Mouse (Mus musculus): ENCODE measurements around the gene Amy2a3. TPM values are rescaled to one million over a fixed set of nuclear protein-coding genes. Genes with fewer than 3 reads are reported as not detected.

Gene Amy2a3
- polyA plus RNA-seq (2017; shearing (Covaris generic)), result not detected

DNA sequence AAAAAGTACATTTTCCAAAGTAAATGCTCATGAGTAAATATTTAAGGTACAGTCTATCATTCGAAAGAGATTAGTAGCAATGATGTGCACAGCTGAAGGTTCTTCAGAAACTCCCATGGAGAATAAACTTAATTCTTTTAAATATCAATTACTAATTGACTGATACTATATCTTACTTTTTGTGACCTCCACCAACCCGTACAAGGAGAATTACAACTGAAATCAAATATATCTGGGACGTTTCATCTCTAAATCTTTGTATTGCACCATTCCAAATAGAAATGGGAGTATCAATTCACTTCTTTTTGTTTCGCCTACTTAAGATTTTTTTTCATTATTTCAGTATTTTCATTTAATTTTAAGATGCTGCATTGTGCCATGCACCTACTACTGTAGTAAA is at the start of gene Amy2a3:
Gene Amy2a3, minus strand, starts transcription at position 101 of the 400 bp plus-strand sequence.

DNA sequence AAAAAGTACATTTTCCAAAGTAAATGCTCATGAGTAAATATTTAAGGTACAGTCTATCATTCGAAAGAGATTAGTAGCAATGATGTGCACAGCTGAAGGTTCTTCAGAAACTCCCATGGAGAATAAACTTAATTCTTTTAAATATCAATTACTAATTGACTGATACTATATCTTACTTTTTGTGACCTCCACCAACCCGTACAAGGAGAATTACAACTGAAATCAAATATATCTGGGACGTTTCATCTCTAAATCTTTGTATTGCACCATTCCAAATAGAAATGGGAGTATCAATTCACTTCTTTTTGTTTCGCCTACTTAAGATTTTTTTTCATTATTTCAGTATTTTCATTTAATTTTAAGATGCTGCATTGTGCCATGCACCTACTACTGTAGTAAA is 32.7 kb upstream of the Amy2a3 start, which contains the start of gene Amy2a2:
Gene Amy2a2, minus strand, starts transcription at position 101 of the 400 bp plus-strand sequence.

DNA sequence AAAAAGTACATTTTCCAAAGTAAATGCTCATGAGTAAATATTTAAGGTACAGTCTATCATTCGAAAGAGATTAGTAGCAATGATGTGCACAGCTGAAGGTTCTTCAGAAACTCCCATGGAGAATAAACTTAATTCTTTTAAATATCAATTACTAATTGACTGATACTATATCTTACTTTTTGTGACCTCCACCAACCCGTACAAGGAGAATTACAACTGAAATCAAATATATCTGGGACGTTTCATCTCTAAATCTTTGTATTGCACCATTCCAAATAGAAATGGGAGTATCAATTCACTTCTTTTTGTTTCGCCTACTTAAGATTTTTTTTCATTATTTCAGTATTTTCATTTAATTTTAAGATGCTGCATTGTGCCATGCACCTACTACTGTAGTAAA is 32.5 kb downstream of the Amy2a3 start, which contains the start of gene Amy2a4:
Gene Amy2a4, minus strand, starts transcription at position 101 of the 400 bp plus-strand sequence.

Other genes with a start within 250 kb of the Amy2a3 start
- not detected for gene Amy2a5, start 65.2 kb downstream of the Amy2a3 start, polyA plus RNA-seq (2017; shearing (Covaris generic))
- not detected for gene Amy2a4, start 32.6 kb downstream of the Amy2a3 start, polyA plus RNA-seq (2017; shearing (Covaris generic))
- not detected for gene Amy2a2, start 32.6 kb upstream of the Amy2a3 start, polyA plus RNA-seq (2017; shearing (Covaris generic))
- not detected for gene Amy2a1, start 208.4 kb upstream of the Amy2a3 start, polyA plus RNA-seq (2017; shearing (Covaris generic))